Mouse (Mus musculus) lung, embryonic 14.5 days (tissue): ENCODE data around the gene Ezh1. TPM values are rescaled to one million over a fixed set of nuclear protein-coding genes. Genes with fewer than 3 reads are reported as not detected.

Experiments used
- ATAC-seq: fragments of 200-750 bp; cut with Nextera tagmentation; 2 replicates; pipeline ENCODE4 v1.8.0; 2017; ENCODE audit warnings: mild to moderate bottlenecking, moderate TSS enrichment, moderate library complexity; ENCODE audit not compliant: insufficient read depth
- DNase-seq: peaks from one replicate; pipeline ENCODE4 v3.0.0-alpha.2; 2015
- H3K27ac ChIP-seq: fragments of 300-500 bp; sonication (generic); 2 replicates; pipeline ENCODE4 v1.5.1; 2014; ENCODE audit warnings: low read depth, mild to moderate bottlenecking, moderate library complexity
- H3K27me3 ChIP-seq: fragments of 300-500 bp; sonication (generic); 2 replicates; pipeline ENCODE4 v1.6.1; 2014; ENCODE audit warnings: low read length, control low read depth; ENCODE audit not compliant: insufficient read depth
- H3K36me3 ChIP-seq: fragments of 300-500 bp; sonication (generic); 2 replicates; pipeline ENCODE4 v1.6.1; 2014; ENCODE audit warnings: control low read depth; ENCODE audit not compliant: insufficient read depth
- H3K4me1 ChIP-seq: fragments of 300-500 bp; sonication (generic); 2 replicates; pipeline ENCODE4 v1.6.1; 2014; ENCODE audit warnings: antibody characterized with exemption, control low read depth; ENCODE audit not compliant: insufficient read depth
- H3K4me2 ChIP-seq: fragments of 300-500 bp; sonication (generic); 2 replicates; pipeline ENCODE4 v1.6.1; 2014; ENCODE audit warnings: mild to moderate bottlenecking
- H3K4me3 ChIP-seq: fragments of 300-500 bp; sonication (generic); 2 replicates; pipeline ENCODE4 v1.5.1; 2014; ENCODE audit warnings: low read depth, low read length
- H3K9ac ChIP-seq: fragments of 300-500 bp; sonication (generic); 2 replicates; pipeline ENCODE4 v1.6.1; 2014
- H3K9me3 ChIP-seq: fragments of 300-500 bp; sonication (generic); 2 replicates; pipeline ENCODE4 v1.6.1; 2016; ENCODE audit warnings: low read depth, low read length, control low read depth
- CTCF ChIP-seq: IDR thresholded peaks from 2 replicates; pipeline ENCODE4 v1.5.1; 2016; ENCODE audit warnings: antibody characterized with exemption, low read depth
- WGBS: fragments of 180-500 bp; shearing (Covaris S2); extraction: QIAGEN DNeasy Blood & Tissue Kit; methylation state at CpG from one replicate; pipeline ENCODE4 v1.1.7; 2014; 5-methylcytosine and 5-hydroxymethylcytosine counted together
- polyA plus RNA-seq: library from polyadenylated mRNA; unstranded; fragments of >200 nt; fragmentation: Nextera tagmentation; extraction: Ambion mirVana; gene quantifications from 2 replicates; pipeline ENCODE4 v1.2.1, GENCODE M21; 2014

Ezh1 gene
- polyA plus RNA-seq, 1 experiment from 2014 or later: 18.9 TPM

GRCm38 (mm10) chr11:101200986-101201385 is 25.3 kb downstream of the Ezh1 start:
- ATAC-seq (no peak), DNase-seq (peak; percentile 78)
- WGBS: 18% methylated on average over 7 of the region's 7 CpGs
- Histone ChIP-seq H3K4me2 (no peak overlapping the region), H3K9me3 (no peaks in the 10 kb centered on the region), H3K27me3 (no peaks in the 10 kb centered on the region), H3K9ac (no peak overlapping the region), H3K4me3 (no peak overlapping the region), H3K36me3 (peaks cover 69% of the 10 kb centered on the region), H3K4me1 (no peaks in the 10 kb centered on the region), H3K27ac (no peak overlapping the region)
- TF ChIP-seq CTCF: peak; percentile 83

GRCm38 (mm10) chr11:101199555-101199954 is 26.7 kb downstream of the Ezh1 start:
- TF ChIP-seq CTCF: no peak
- DNase-seq (no peak), ATAC-seq (no peak)
- peaks cover 64% of the 10 kb centered on the region for H3K36me3 ChIP-seq
- H3K4me2 ChIP-seq: no peak overlapping the region
- no peaks in the 10 kb centered on the region for H3K27me3 ChIP-seq
- no peak overlapping the region for H3K27ac ChIP-seq
- H3K4me3 ChIP-seq: no peak overlapping the region
- no peak overlapping the region for H3K9ac ChIP-seq
- H3K9me3 ChIP-seq: no peaks in the 10 kb centered on the region
- WGBS: 82% methylated on average over 3 of the region's 3 CpGs
- no peaks in the 10 kb centered on the region for H3K4me1 ChIP-seq

GRCm38 (mm10) chr11:101196175-101196574 is 30.1 kb downstream of the Ezh1 start:
- TF ChIP-seq CTCF: no peak
- Histone ChIP-seq H3K9me3 (no peaks in the 10 kb centered on the region), H3K4me3 (no peak overlapping the region), H3K4me1 (peaks cover 1% of the 10 kb centered on the region; the same call in 1 of the 2 replicates), H3K9ac (no peak overlapping the region), H3K27me3 (no peaks in the 10 kb centered on the region), H3K4me2 (no peak overlapping the region), H3K36me3 (peaks cover 51% of the 10 kb centered on the region), H3K27ac (no peak overlapping the region)
- ATAC-seq: no peak
- 84% methylated on average over 8 of the region's 8 CpGs for WGBS
- DNase-seq: no peak

GRCm38 (mm10) chr11:101195571-101195970 is 30.7 kb downstream of the Ezh1 start:
- no peak for ATAC-seq
- 81% methylated on average over 8 of the region's 8 CpGs for WGBS
- H3K4me3 ChIP-seq: no peak overlapping the region
- no peak overlapping the region for H3K9ac ChIP-seq
- DNase-seq: no peak
- peaks cover 51% of the 10 kb centered on the region for H3K36me3 ChIP-seq
- TF ChIP-seq CTCF: no peak
- H3K4me2 ChIP-seq: no peak overlapping the region
- H3K4me1 ChIP-seq: peaks cover 7% of the 10 kb centered on the region; the same call in 1 of the 2 replicates
- no peaks in the 10 kb centered on the region for H3K9me3 ChIP-seq
- no peaks in the 10 kb centered on the region for H3K27me3 ChIP-seq
- H3K27ac ChIP-seq: no peak overlapping the region

GRCm38 (mm10) chr11:101195101-101195500 is 31.2 kb downstream of the Ezh1 start:
- TF ChIP-seq CTCF: no peak
- 78% methylated on average over 1 of the region's 1 CpGs for whole genome bisulfite sequencing
- ATAC-seq: no peak

GRCm38 (mm10) chr11:101194643-101195042 is 31.6 kb downstream of the Ezh1 start:
- H3K4me3 ChIP-seq: no peak overlapping the region
- no peak overlapping the region for H3K27ac ChIP-seq
- no peak for TF ChIP-seq CTCF
- peaks cover 44% of the 10 kb centered on the region for H3K36me3 ChIP-seq
- H3K4me1 ChIP-seq: peaks cover 10% of the 10 kb centered on the region; the same call in 1 of the 2 replicates
- no peak overlapping the region for H3K9ac ChIP-seq
- no peak overlapping the region for H3K4me2 ChIP-seq
- no peak for ATAC-seq
- no peaks in the 10 kb centered on the region for H3K9me3 ChIP-seq
- whole genome bisulfite sequencing: 83% methylated on average over 6 of the region's 6 CpGs
- H3K27me3 ChIP-seq: no peaks in the 10 kb centered on the region
- no peak for DNase-seq

More at GRCm38 (mm10) chr11:101195101-101195500, 31.2 kb downstream of the Ezh1 start:
- Histone ChIP-seq H3K4me2 (no peak overlapping the region), H3K27me3 (no peaks in the 10 kb centered on the region), H3K27ac (no peak overlapping the region), H3K4me1 (peaks cover 10% of the 10 kb centered on the region; the same call in 1 of the 2 replicates), H3K4me3 (no peak overlapping the region), H3K9ac (no peak overlapping the region), H3K9me3 (no peaks in the 10 kb centered on the region), H3K36me3 (peaks cover 48% of the 10 kb centered on the region)
- DNase-seq: no peak

GRCm38 (mm10) chr11:101194137-101194536 is 32.1 kb downstream of the Ezh1 start:
- TF ChIP-seq CTCF: no peak
- H3K4me2 ChIP-seq: no peak overlapping the region
- no peak overlapping the region for H3K9ac ChIP-seq
- H3K4me1 ChIP-seq: peaks cover 13% of the 10 kb centered on the region; the same call in 1 of the 2 replicates
- peak; percentile 34 for DNase-seq
- H3K36me3 ChIP-seq: peaks cover 39% of the 10 kb centered on the region
- no peaks in the 10 kb centered on the region for H3K27me3 ChIP-seq
- H3K27ac ChIP-seq: no peak overlapping the region
- 48% methylated on average over 5 of the region's 5 CpGs for WGBS
- H3K4me3 ChIP-seq: no peak overlapping the region
- H3K9me3 ChIP-seq: no peaks in the 10 kb centered on the region
- no peak for ATAC-seq

- Histone ChIP-seq H3K27ac (no peak overlapping the region), H3K4me3 (no peak overlapping the region), H3K36me3 (peaks cover 29% of the 10 kb centered on the region), H3K9me3 (no peaks in the 10 kb centered on the region), H3K4me1 (peaks cover 21% of the 10 kb centered on the region), H3K4me2 (no peak overlapping the region), H3K9ac (no peak overlapping the region), H3K27me3 (no peaks in the 10 kb centered on the region)
- TF ChIP-seq CTCF: no peak
- ATAC-seq (no peak), DNase-seq (no peak)
- WGBS: 82% methylated on average over 7 of the region's 7 CpGs
These were observed 33.2 kb downstream of the Ezh1 start for GRCm38 (mm10) chr11:101193076-101193475.
